ENCODE assay signal across 19 mouse cellular contexts in genomic region chr6:82875509-82875935, GRCm38 (mm10).
DNase-seq lines count a peak whose midpoint lies in the region; ATAC-seq and TF ChIP-seq lines count a peak whose summit lies in the region.
"Had no signal": no experiment of that assay in that cellular context is flagged by ENCODE, and none has a peak within 500 bp of the region (broad histone marks: within the 10 kb centered on the region; RNA-seq: fewer than 3 reads in every experiment).

No protein-coding gene starts in this region.

- no peak overlapping the region for H3K4me3 ChIP-seq in kidney, postnatal 0 days (replicated peaks; ENCODE audit: low read depth, low read length)
- H3K4me3 ChIP-seq in kidney, embryonic 16.5 days (ENCODE audit: low read length): no peak overlapping the region
- H3K4me3 ChIP-seq in limb, embryonic 14.5 days (replicated peaks; ENCODE audit: low read length): no peak overlapping the region
- no peak overlapping the region for H3K4me3 ChIP-seq in stomach, postnatal 0 days (ENCODE audit: low read depth, low read length)
- H3K4me3 ChIP-seq: embryonic facial prominence, embryonic 12.5 days; hindbrain, embryonic 10.5 days; liver, embryonic 13.5 days; neural tube, embryonic 12.5 days had no signal

- no peaks in the 10 kb centered on the region for H3K36me3 ChIP-seq in kidney, postnatal 0 days (ENCODE audit: insufficient read depth, low read length)
- H3K36me3 ChIP-seq in kidney, embryonic 16.5 days (ENCODE audit: insufficient read depth, low read length): no peaks in the 10 kb centered on the region
- no peaks in the 10 kb centered on the region for H3K36me3 ChIP-seq in limb, embryonic 14.5 days (ENCODE audit: control insufficient read depth, insufficient read depth, low read length)
- no peaks in the 10 kb centered on the region for H3K36me3 ChIP-seq in stomach, postnatal 0 days (ENCODE audit: control insufficient read depth, insufficient read depth, low read length)
- H3K36me3 ChIP-seq: embryonic facial prominence, embryonic 12.5 days; hindbrain, embryonic 10.5 days; liver, embryonic 13.5 days; neural tube, embryonic 12.5 days had no signal

- no peak overlapping the region for H3K27ac ChIP-seq in kidney, postnatal 0 days
- H3K27ac ChIP-seq in kidney, embryonic 16.5 days (ENCODE audit: low read length): no peak overlapping the region
- no peak overlapping the region for H3K27ac ChIP-seq in limb, embryonic 14.5 days (replicated peaks; ENCODE audit: low read depth, low read length)
- peak overlapping the region; percentile 37; the same call in 1 of the 2 replicates for H3K27ac ChIP-seq in stomach, postnatal 0 days (replicated peaks)
- H3K27ac ChIP-seq: embryonic facial prominence, embryonic 12.5 days; hindbrain, embryonic 10.5 days; liver, embryonic 13.5 days; neural tube, embryonic 12.5 days had no signal

- H3K4me1 ChIP-seq in kidney, postnatal 0 days (replicated peaks; ENCODE audit: insufficient read depth, low read length): no peaks in the 10 kb centered on the region
- peaks cover 4% of the 10 kb centered on the region; the same call in 1 of the 2 replicates for H3K4me1 ChIP-seq in kidney, embryonic 16.5 days (ENCODE audit: insufficient read depth, low read length)
- H3K4me1 ChIP-seq in limb, embryonic 14.5 days (ENCODE audit: control insufficient read depth, insufficient read depth, low read length): no peaks in the 10 kb centered on the region
- H3K4me1 ChIP-seq in stomach, postnatal 0 days (replicated peaks; ENCODE audit: control insufficient read depth, insufficient read depth): no peaks in the 10 kb centered on the region
- H3K4me1 ChIP-seq: neural tube, embryonic 12.5 days had no signal

- no peaks in the 10 kb centered on the region for H3K27me3 ChIP-seq in kidney, postnatal 0 days (ENCODE audit: insufficient read depth, low read length)
- H3K27me3 ChIP-seq in kidney, embryonic 16.5 days (ENCODE audit: insufficient read depth, low read length): no peaks in the 10 kb centered on the region
- H3K27me3 ChIP-seq in limb, embryonic 14.5 days (ENCODE audit: control insufficient read depth, insufficient read depth, low read length): no peaks in the 10 kb centered on the region
- H3K27me3 ChIP-seq in stomach, postnatal 0 days (ENCODE audit: control insufficient read depth, insufficient read depth, low read length): no peaks in the 10 kb centered on the region
- H3K27me3 ChIP-seq: embryonic facial prominence, embryonic 12.5 days; liver, embryonic 13.5 days; neural tube, embryonic 12.5 days had no signal

- DNase-seq in kidney, postnatal 0 days (ENCODE audit: low spot score): no peak
- DNase-seq in limb, embryonic 14.5 days (ENCODE audit: low spot score): no peak
- DNase-seq in stomach, postnatal 0 days (ENCODE audit: low spot score): peak; percentile 73
- DNase-seq in MN1 (ENCODE audit: low spot score): no peak
- no peak for DNase-seq in T-cell, adult 2 months (ENCODE audit: low spot score)
- no peak for DNase-seq in cerebellum, adult 8-10 months
- DNase-seq: adrenal gland, postnatal 14 days; cerebellum, postnatal 14 days; gastrocnemius, postnatal 36 days; kidney, postnatal 14 days; layer of hippocampus, adult 9-11 months; liver, embryonic 13.5 days; spleen, adult 18-20 months had no signal

- 44% methylated on average over 6 of the region's 6 CpGs for WGBS in kidney, postnatal 0 days
- WGBS in kidney, embryonic 16.5 days: 55% methylated on average over 6 of the region's 6 CpGs
- 47% methylated on average over 6 of the region's 6 CpGs for WGBS in limb, embryonic 14.5 days
- WGBS in stomach, postnatal 0 days: 35% methylated on average over 6 of the region's 6 CpGs

- H3K9me3 ChIP-seq in kidney, postnatal 0 days (replicated peaks; ENCODE audit: low read length): no peaks in the 10 kb centered on the region
- H3K9me3 ChIP-seq in kidney, embryonic 16.5 days (ENCODE audit: low read length): no peaks in the 10 kb centered on the region
- H3K9me3 ChIP-seq in limb, embryonic 14.5 days (ENCODE audit: control insufficient read depth, low read length): no peaks in the 10 kb centered on the region
- no peaks in the 10 kb centered on the region for H3K9me3 ChIP-seq in stomach, postnatal 0 days (ENCODE audit: control insufficient read depth, low read length)
- H3K9me3 ChIP-seq: embryonic facial prominence, embryonic 12.5 days; hindbrain, embryonic 10.5 days; liver, embryonic 13.5 days; neural tube, embryonic 12.5 days had no signal

- no peak for TF ChIP-seq CTCF in kidney, postnatal 0 days (IDR thresholded peaks at IDR 0.05; ENCODE audit: low read depth)
- peak; percentile 27 for TF ChIP-seq CTCF in stomach, postnatal 0 days (IDR thresholded peaks at IDR 0.05; ENCODE audit: low read depth)

- H3K9ac ChIP-seq in kidney, postnatal 0 days (ENCODE audit: low read depth, low read length): no peak overlapping the region
- no peak overlapping the region for H3K9ac ChIP-seq in kidney, embryonic 16.5 days (replicated peaks; ENCODE audit: low read length)
- H3K9ac ChIP-seq in limb, embryonic 14.5 days (ENCODE audit: low read depth, low read length, severe bottlenecking): no peak overlapping the region
- no peak overlapping the region for H3K9ac ChIP-seq in stomach, postnatal 0 days (ENCODE audit: low read length)
- H3K9ac ChIP-seq: embryonic facial prominence, embryonic 12.5 days; liver, embryonic 13.5 days; neural tube, embryonic 12.5 days had no signal

- no peak overlapping the region for H3K4me2 ChIP-seq in kidney, postnatal 0 days (ENCODE audit: low read length)
- H3K4me2 ChIP-seq in kidney, embryonic 16.5 days (replicated peaks; ENCODE audit: low read depth, low read length): no peak overlapping the region
- no peak overlapping the region for H3K4me2 ChIP-seq in limb, embryonic 14.5 days (replicated peaks; ENCODE audit: low read depth, low read length, severe bottlenecking)
- no peak overlapping the region for H3K4me2 ChIP-seq in stomach, postnatal 0 days (replicated peaks; ENCODE audit: low read depth)
- H3K4me2 ChIP-seq: embryonic facial prominence, embryonic 12.5 days; liver, embryonic 13.5 days; neural tube, embryonic 12.5 days had no signal

- no peak for TF ChIP-seq POLR2A in limb, embryonic 14.5 days (IDR thresholded peaks at IDR 0.05; ENCODE audit: borderline replicate concordance, extremely low read depth, insufficient read depth, insufficient read length)

- ATAC-seq in kidney, postnatal 0 days (replicated peaks; ENCODE audit: low FRiP score, low read depth): 0 out of 2 replicates have a peak, but pooled peaks have one; percentile 45
- ATAC-seq in kidney, embryonic 16.5 days (ENCODE audit: low FRiP score, low TSS enrichment): no peak
- peak; percentile 73; the same call in 1 of the 2 replicates for ATAC-seq in limb, embryonic 14.5 days (ENCODE audit: low FRiP score, low read depth)
- peak; percentile 89 for ATAC-seq in stomach, postnatal 0 days (ENCODE audit: low FRiP score, low TSS enrichment)
- ATAC-seq: inflammation-experienced regulatory T-cells, adult 6 months; lung, postnatal 0 days had no signal

- TF ChIP-seq EP300 in stomach, postnatal 0 days (optimal IDR thresholded peaks at IDR 0.05): no peak
